Mouse (Mus musculus) E14TG2a.4 (cell line): ENCODE data around the gene Foxp1.

Source experiments
- CTCF ChIP-seq: conservative IDR thresholded peaks from 2 replicates; pipeline ENCODE4 v1.5.1; 2014; ENCODE audit warnings: low read length
- NANOG ChIP-seq: IDR thresholded peaks from 2 replicates; pipeline ENCODE4 v1.6.1; 2014; ENCODE audit warnings: borderline replicate concordance, low read length, mixed read lengths
- POU5F1 ChIP-seq: IDR thresholded peaks from 2 replicates; pipeline ENCODE4 v1.6.1; 2014; ENCODE audit warnings: low read length, borderline replicate concordance

- no peak for TF ChIP-seq CTCF
- TF ChIP-seq NANOG, result no peak
- no peak for TF ChIP-seq POU5F1
Measured at GRCm38 (mm10) chr6:99199277-99199676, 323.2 kb downstream of the Foxp1 start.
